Mouse (Mus musculus): ENCODE results near the gene Efcab5. TPM values are rescaled to one million over a fixed set of nuclear protein-coding genes. Genes with fewer than 3 reads are reported as not detected.

Efcab5 gene
- polyA plus RNA-seq, 1 experiment from 2014 or later: 0.39 TPM

DNA sequence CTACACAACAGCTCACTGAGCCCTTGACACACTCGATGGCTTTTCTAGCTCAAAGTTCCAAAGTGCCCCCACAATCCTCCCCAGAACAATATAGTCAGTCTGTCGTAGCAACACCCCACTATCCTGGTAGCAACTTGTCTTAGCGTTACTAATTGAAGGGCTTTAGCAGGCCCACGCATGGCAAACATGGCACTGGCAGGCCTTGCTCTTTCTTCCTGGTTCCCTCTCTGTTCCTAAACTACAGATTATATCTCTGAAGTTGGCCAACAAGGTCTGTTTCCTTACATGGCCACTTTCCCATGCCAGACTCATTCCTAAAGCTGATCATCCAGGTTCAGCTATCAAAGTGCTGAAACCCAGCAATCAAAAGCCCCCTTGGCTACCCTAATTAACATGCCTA, 146.9 kb downstream of the Efcab5 start:
- Histone ChIP-seq H3K9me3 (replicated peaks) (no peaks in the 10 kb centered on the region), H3K27ac (no peak overlapping the region), H3K27me3 (no peaks in the 10 kb centered on the region), H3K4me3 (no peak overlapping the region), H3K4me1 (no peaks in the 10 kb centered on the region), H3K9ac (no peak overlapping the region), H3K36me3 (ENCODE audit: poor library complexity, severe bottlenecking) (peaks cover 18% of the 10 kb centered on the region), H3K4me2 (no peak overlapping the region)
- no peak for ATAC-seq
- 88% methylated on average over 4 of the region's 4 CpGs for WGBS

MicroRNA genes within 50 kb of the gene (microRNA counts, 519-probe panel; counts per million panel counts)
- microRNA mmu-miR-423-3p: 4,210 counts per million, percentile 81 among the panel's probes with 10 or more counts
- 4,032 counts per million, percentile 78 among the panel's probes with 10 or more counts for microRNA mmu-miR-423-5p

Small RNAs within 50 kb of the gene (microRNA-seq; reads per million reads assigned to microRNA genes)
- gene Mir423: 6,193 reads per million, percentile 92 among the genes with 10 or more reads in this experiment

Other genes starting within 250 kb of the Efcab5 start
- gene Slc6a4, start 190.4 kb downstream of the Efcab5 start, polyA plus RNA-seq (2015; fragmentation: Nextera tagmentation; extraction: Ambion mirVana): 0.14 and 0.44 TPM in 2 replicates
- gene Nsrp1, start 110.5 kb downstream of the Efcab5 start, polyA plus RNA-seq (2015; fragmentation: Nextera tagmentation; extraction: Ambion mirVana): 72.5 and 77.9 TPM in 2 replicates
- gene Ssh2, start 27.3 kb upstream of the Efcab5 start, polyA plus RNA-seq (2015; fragmentation: Nextera tagmentation; extraction: Ambion mirVana): 13.9 and 16.6 TPM in 2 replicates

Measured in forebrain, embryonic 13.5 days (tissue).